Mouse (Mus musculus) kidney, postnatal 4 days (tissue): ENCODE measurements around the gene Lclat1.

ENCODE experiments used
- DNase-seq, 2 experiments: peaks; one replicate each; pipeline ENCODE4 v3.0.0; 2021; ENCODE audit warnings: mixed read lengths in 2 of 2

Gene Lclat1

GRCm38 (mm10) chr17:73203642-73204332, 96.0 kb downstream of the Lclat1 start:
- peak in 1 of 2 experiments; percentile 21 for DNase-seq

- DNase-seq = no peak
These were observed 103.3 kb downstream of the Lclat1 start for GRCm38 (mm10) chr17:73210960-73211531.

GRCm38 (mm10) chr17:73212754-73213153, 105.0 kb downstream of the Lclat1 start:
- DNase-seq = no peak

- no peak for DNase-seq
These were observed 105.4 kb downstream of the Lclat1 start for GRCm38 (mm10) chr17:73213187-73213586.

GRCm38 (mm10) chr17:73213677-73214076, 105.9 kb downstream of the Lclat1 start:
- no peak for DNase-seq

- no peak for DNase-seq
These were observed 109.5 kb downstream of the Lclat1 start for GRCm38 (mm10) chr17:73217274-73217673.

- no peak for DNase-seq
These were observed 113.0 kb downstream of the Lclat1 start for GRCm38 (mm10) chr17:73220746-73221145.

- DNase-seq = no peak
These were observed 114.3 kb downstream of the Lclat1 start for GRCm38 (mm10) chr17:73222077-73222476.

- DNase-seq = no peak
These were observed 117.7 kb downstream of the Lclat1 start for GRCm38 (mm10) chr17:73225442-73225841.

- peak in 1 of 2 experiments; percentile 18 for DNase-seq
These were observed 118.2 kb downstream of the Lclat1 start for GRCm38 (mm10) chr17:73225996-73226395.

GRCm38 (mm10) chr17:73226595-73226994, 118.8 kb downstream of the Lclat1 start:
- DNase-seq = no peak

GRCm38 (mm10) chr17:73227361-73227760, 119.6 kb downstream of the Lclat1 start:
- DNase-seq = no peak

GRCm38 (mm10) chr17:73229445-73230155, 121.8 kb downstream of the Lclat1 start:
- no peak for DNase-seq

GRCm38 (mm10) chr17:73230340-73230989, 122.7 kb downstream of the Lclat1 start:
- DNase-seq = no peak

GRCm38 (mm10) chr17:73231337-73231736, 123.6 kb downstream of the Lclat1 start:
- DNase-seq = no peak

GRCm38 (mm10) chr17:73232593-73232992, 124.8 kb downstream of the Lclat1 start:
- no peak for DNase-seq

GRCm38 (mm10) chr17:73233975-73234374, 126.2 kb downstream of the Lclat1 start:
- DNase-seq = no peak

GRCm38 (mm10) chr17:73237178-73237853, 129.5 kb downstream of the Lclat1 start:
- no peak for DNase-seq

GRCm38 (mm10) chr17:73238501-73238900, 130.7 kb downstream of the Lclat1 start:
- DNase-seq = no peak

- no peak for DNase-seq
These were observed 133.5 kb downstream of the Lclat1 start for GRCm38 (mm10) chr17:73241085-73241848.

- DNase-seq = no peak
These were observed 135.9 kb downstream of the Lclat1 start for GRCm38 (mm10) chr17:73243676-73244075.

- no peak for DNase-seq
These were observed 136.8 kb downstream of the Lclat1 start for GRCm38 (mm10) chr17:73244596-73244995.
